In the genomic region with DNA sequence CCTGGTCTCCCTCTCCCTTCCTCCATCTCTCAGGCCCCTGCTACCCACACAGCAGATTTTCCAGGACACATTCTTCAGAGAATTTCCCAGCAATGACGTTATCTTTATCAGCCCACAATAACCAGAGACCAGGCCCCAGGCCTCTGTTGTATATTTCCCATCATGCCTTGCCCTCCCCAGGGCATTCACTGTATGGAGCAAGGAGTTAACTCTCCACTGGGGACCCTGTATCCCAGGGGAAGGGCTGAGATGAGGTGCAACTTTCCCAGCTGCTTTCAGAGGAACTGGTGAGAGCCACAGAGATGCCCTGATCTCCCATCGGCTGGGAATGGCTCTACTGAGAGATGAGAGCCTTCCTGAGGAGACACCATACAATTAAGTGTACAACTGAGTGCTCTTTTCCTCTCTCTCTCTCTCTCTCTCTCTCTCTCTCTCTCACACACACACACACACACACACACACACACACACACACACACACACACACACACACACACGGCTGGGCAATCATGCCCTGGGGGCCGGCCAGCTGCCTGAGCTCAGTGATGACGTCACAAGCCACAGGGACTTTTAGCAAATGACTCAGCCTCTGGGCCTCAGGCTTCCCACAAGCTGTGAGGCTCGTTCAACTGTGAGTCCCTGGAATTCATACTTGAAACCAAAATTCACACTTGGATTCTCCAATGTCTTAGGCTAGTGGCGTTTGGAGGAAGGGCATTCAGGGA, we compare ENCODE assay signal across 8 mouse cellular contexts. TPM values are rescaled to one million over a fixed set of nuclear protein-coding genes. Genes with fewer than 3 reads are reported as not detected.
DNase-seq lines count a peak whose midpoint lies in the region; ATAC-seq lines count a peak whose summit lies in the region.

No protein-coding gene starts in this region.

- intact Hi-C loops in heart, postnatal 36 days (cut with DNase I): loop anchor here (1.0 to 5.0 kb wide), 3 partner anchors 62 to 131 kb away; no protein-coding TSS in a partner anchor

- H3K27ac ChIP-seq in embryonic facial prominence, embryonic 11.5 days (replicated peaks; ENCODE audit: low read depth, low read length): no peak overlapping the region
- peak overlapping the region; percentile 21; the same call in 1 of the 2 replicates for H3K27ac ChIP-seq in stomach, embryonic 14.5 days (ENCODE audit: low read length)

- ATAC-seq in embryonic facial prominence, embryonic 11.5 days (replicated peaks; ENCODE audit: insufficient number of reproducible peaks, low FRiP score, low TSS enrichment, low read depth): no peak
- ATAC-seq in stomach, embryonic 14.5 days (ENCODE audit: insufficient number of reproducible peaks, insufficient read depth, low FRiP score, low read depth): no peak

- 0 out of 2 replicates have a peak overlapping the region, but pooled peaks have one; percentile 9 for H3K9ac ChIP-seq in embryonic facial prominence, embryonic 11.5 days (replicated peaks; ENCODE audit: low read length)
- no peak overlapping the region for H3K9ac ChIP-seq in stomach, embryonic 14.5 days (replicated peaks; ENCODE audit: low read depth, low read length)

- H3K4me2 ChIP-seq in embryonic facial prominence, embryonic 11.5 days (ENCODE audit: low read depth, low read length): no peak overlapping the region
- no peak overlapping the region for H3K4me2 ChIP-seq in stomach, embryonic 14.5 days (replicated peaks; ENCODE audit: low read depth, low read length)

- peak; percentile 76 for DNase-seq in right cerebral cortex, adult 18-20 months
- no peak for DNase-seq in right cerebral cortex, postnatal 14 days
- DNase-seq in T-cell, adult 2 months (ENCODE audit: low spot score): peak; percentile 79
- peak; percentile 53 for DNase-seq in embryonic facial prominence, embryonic 11.5 days (ENCODE audit: low spot score)
- DNase-seq in heart, postnatal 36 days: peak; percentile 45 to 55
- DNase-seq in lung, postnatal 25 days (ENCODE audit: low spot score): peak; percentile 37
- DNase-seq in ovary, adult 18-20 months (ENCODE audit: low spot score): no peak

- no peak overlapping the region for H3K4me3 ChIP-seq in embryonic facial prominence, embryonic 11.5 days (ENCODE audit: low read depth, low read length)
- no peak overlapping the region for H3K4me3 ChIP-seq in stomach, embryonic 14.5 days (ENCODE audit: low read depth, low read length)

- H3K27me3 ChIP-seq in embryonic facial prominence, embryonic 11.5 days (ENCODE audit: control insufficient read depth, insufficient read depth, low read length): no peaks in the 10 kb centered on the region
- no peaks in the 10 kb centered on the region for H3K27me3 ChIP-seq in stomach, embryonic 14.5 days (ENCODE audit: control insufficient read depth, insufficient read depth, low read length)

- H3K4me1 ChIP-seq in embryonic facial prominence, embryonic 11.5 days (ENCODE audit: control insufficient read depth, insufficient read depth, low read length): no peaks in the 10 kb centered on the region; the same call in 1 of the 2 replicates
- H3K4me1 ChIP-seq in stomach, embryonic 14.5 days (ENCODE audit: control insufficient read depth, insufficient read depth, low read length): no peaks in the 10 kb centered on the region

- H3K36me3 ChIP-seq in embryonic facial prominence, embryonic 11.5 days (replicated peaks; ENCODE audit: control insufficient read depth, insufficient read depth, low read depth, low read length): no peaks in the 10 kb centered on the region
- no peaks in the 10 kb centered on the region for H3K36me3 ChIP-seq in stomach, embryonic 14.5 days (ENCODE audit: control insufficient read depth, insufficient read depth, low read length)

- H3K9me3 ChIP-seq in embryonic facial prominence, embryonic 11.5 days (replicated peaks; ENCODE audit: control insufficient read depth, low read length): no peaks in the 10 kb centered on the region
- H3K9me3 ChIP-seq in stomach, embryonic 14.5 days (ENCODE audit: control insufficient read depth, low read depth, low read length): no peaks in the 10 kb centered on the region

- 39% methylated on average over 7 of the region's 7 CpGs for WGBS in embryonic facial prominence, embryonic 11.5 days
- WGBS in stomach, embryonic 14.5 days: 38% methylated on average over 7 of the region's 7 CpGs

RNA-seq across cellular contexts. Expression of a gene that starts 18.6 kb away (rescaled TPM):
- polyA plus RNA-seq in embryonic facial prominence, embryonic 11.5 days (2014; fragmentation: Nextera tagmentation; extraction: Ambion mirVana): 0.21 and 0.49 TPM in 2 replicates
- total RNA-seq in heart, postnatal 36 days (2021): not detected
- polyA plus RNA-seq in stomach, embryonic 14.5 days (2014; fragmentation: Nextera tagmentation; extraction: Ambion mirVana): 0.50 and 0.52 TPM in 2 replicates

RNA-seq across cellular contexts. Expression of a gene that starts 21.5 kb away (rescaled TPM):
- 36.0 and 47.5 TPM in 2 replicates for polyA plus RNA-seq in embryonic facial prominence, embryonic 11.5 days (2014; fragmentation: Nextera tagmentation; extraction: Ambion mirVana)
- 10 to 100 TPM; 28.0 to 30.3 TPM for total RNA-seq in heart, postnatal 36 days (2021)
- 38.9 and 39.4 TPM in 2 replicates for polyA plus RNA-seq in stomach, embryonic 14.5 days (2014; fragmentation: Nextera tagmentation; extraction: Ambion mirVana)

RNA-seq across cellular contexts. Expression of a gene that starts 43.6 kb away (rescaled TPM):
- polyA plus RNA-seq in embryonic facial prominence, embryonic 11.5 days (2014; fragmentation: Nextera tagmentation; extraction: Ambion mirVana): 2.3 and 2.5 TPM in 2 replicates
- total RNA-seq in heart, postnatal 36 days (2021): 10 to 100 TPM; 40.9 to 42.3 TPM
- 3.2 and 4.4 TPM in 2 replicates for polyA plus RNA-seq in stomach, embryonic 14.5 days (2014; fragmentation: Nextera tagmentation; extraction: Ambion mirVana)

RNA-seq across cellular contexts. Expression of a gene that starts 44.1 kb away (rescaled TPM):
- 9.7 and 10.1 TPM in 2 replicates for polyA plus RNA-seq in embryonic facial prominence, embryonic 11.5 days (2014; fragmentation: Nextera tagmentation; extraction: Ambion mirVana)
- 10 to 100 TPM; 20.2 to 24.4 TPM for total RNA-seq in heart, postnatal 36 days (2021)
- polyA plus RNA-seq in stomach, embryonic 14.5 days (2014; fragmentation: Nextera tagmentation; extraction: Ambion mirVana): 38.6 and 44.6 TPM in 2 replicates

RNA-seq across cellular contexts. Expression of a gene that starts 45.2 kb away (rescaled TPM):
- 0.17 TPM in 1 of 2 replicates, not detected in the other for polyA plus RNA-seq in embryonic facial prominence, embryonic 11.5 days (2014; fragmentation: Nextera tagmentation; extraction: Ambion mirVana)
- under 1 TPM; 0.39 to 0.54 TPM for total RNA-seq in heart, postnatal 36 days (2021)
- 0.34 and 0.41 TPM in 2 replicates for polyA plus RNA-seq in stomach, embryonic 14.5 days (2014; fragmentation: Nextera tagmentation; extraction: Ambion mirVana)

Comparison
In these comparisons a context has a peak if more than half of its experiments do, and no peak if none do; other contexts are left out.
1. DNase-seq: peak in right cerebral cortex, adult 18-20 months (single experiment), T-cell, adult 2 months (single experiment), embryonic facial prominence, embryonic 11.5 days (single experiment), heart, postnatal 36 days (2 of 2) and lung, postnatal 25 days (single experiment); none in right cerebral cortex, postnatal 14 days (single experiment) and ovary, adult 18-20 months (single experiment).